Mouse (Mus musculus) neutrophil, adult 5-6 weeks (primary cell): ENCODE measurements around the gene Spdef. TPM values are rescaled to one million over a fixed set of nuclear protein-coding genes. Genes with fewer than 3 reads are reported as not detected.

Source experiments
- ATAC-seq: fragments of 151-379, 151-347 bp; 2 replicates; pipeline ENCODE4 v1.8.0; 2017; ENCODE audit warnings: mild to moderate bottlenecking, moderate TSS enrichment; ENCODE audit not compliant: insufficient number of reproducible peaks, poor library complexity, low FRiP score, severe bottlenecking; ENCODE audit errors: extremely low read depth
- total RNA-seq: library from RNA; stranded (forward); fragments of 200-1000 nt; gene quantifications from 2 replicates; pipeline ENCODE4 v1.2.3, GENCODE M21; 2017

Spdef gene
- total RNA-seq, 1 experiment from 2014 or later = not detected

DNA sequence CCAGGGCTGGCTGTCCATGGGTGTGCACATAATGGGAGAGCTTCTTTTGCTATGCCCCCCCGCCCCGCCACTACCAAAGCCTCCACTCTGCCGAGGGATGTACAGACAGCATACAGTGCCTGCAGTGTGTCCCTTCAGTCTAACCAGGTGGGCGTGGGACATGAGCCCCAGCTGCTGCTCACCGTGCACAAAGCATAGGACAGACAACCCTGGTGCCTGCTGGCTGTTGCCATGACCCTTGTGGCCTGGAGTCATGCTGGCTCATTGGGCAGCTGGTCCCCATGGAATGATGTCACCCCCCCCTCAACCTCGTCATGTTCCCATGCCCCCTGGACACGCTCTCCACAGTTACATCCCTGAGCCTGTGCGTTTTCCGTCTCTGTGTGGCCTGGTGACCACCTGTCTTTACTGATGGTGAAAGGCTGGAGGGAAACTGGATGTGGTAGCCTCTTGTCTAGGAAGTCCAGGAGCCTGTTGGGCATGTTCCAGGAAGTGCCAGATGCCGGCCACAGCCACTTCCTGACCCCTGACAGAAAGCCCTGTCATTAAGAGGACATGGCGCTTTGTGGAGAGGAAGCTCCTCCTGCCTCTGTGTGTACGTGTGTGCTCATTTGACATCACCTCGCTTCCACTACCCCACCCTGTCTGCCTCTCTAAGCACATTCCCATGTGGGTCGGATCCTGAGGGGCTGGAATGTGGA is 37.6 kb downstream of the Spdef start:
- ATAC-seq = no peak

DNA sequence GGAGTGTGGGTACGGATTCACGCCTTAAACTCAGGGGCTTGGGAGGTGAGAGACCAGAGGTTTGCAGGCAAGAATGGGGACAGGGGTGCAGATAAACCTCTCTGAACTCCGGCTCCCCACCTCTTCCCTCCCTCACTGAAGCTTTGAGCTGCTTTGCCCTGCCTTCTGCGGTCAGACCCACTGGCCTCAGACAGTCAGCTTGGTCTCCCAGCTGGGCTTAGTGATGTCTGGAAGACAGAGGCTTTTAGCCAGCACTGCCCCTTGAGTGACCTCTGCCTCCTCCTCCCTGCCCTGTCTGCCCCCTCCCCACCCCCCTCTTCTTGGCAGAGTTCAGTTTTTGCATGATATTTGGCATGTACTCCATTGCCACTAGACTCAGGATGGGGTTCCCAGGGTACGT is 42.4 kb downstream of the Spdef start:
- no peak for ATAC-seq

DNA sequence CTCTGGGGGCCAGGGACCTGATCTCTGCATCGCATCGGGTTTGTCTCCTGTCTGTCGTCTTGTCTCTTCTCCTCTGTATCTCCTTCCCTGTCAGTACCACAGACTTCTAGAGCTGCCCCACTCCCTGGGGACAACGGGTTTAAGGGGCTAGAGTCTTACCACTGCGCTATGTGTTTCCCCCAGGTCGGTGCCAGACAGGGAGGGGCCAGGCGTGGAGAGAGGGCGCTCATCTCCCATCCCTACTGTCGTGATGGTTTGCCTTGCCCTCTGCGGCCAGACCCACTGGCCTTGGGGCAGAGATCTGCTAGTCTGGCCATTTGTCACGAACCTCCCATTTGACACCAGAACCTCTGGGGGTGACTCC is 43.2 kb downstream of the Spdef start:
- ATAC-seq = no peak

DNA sequence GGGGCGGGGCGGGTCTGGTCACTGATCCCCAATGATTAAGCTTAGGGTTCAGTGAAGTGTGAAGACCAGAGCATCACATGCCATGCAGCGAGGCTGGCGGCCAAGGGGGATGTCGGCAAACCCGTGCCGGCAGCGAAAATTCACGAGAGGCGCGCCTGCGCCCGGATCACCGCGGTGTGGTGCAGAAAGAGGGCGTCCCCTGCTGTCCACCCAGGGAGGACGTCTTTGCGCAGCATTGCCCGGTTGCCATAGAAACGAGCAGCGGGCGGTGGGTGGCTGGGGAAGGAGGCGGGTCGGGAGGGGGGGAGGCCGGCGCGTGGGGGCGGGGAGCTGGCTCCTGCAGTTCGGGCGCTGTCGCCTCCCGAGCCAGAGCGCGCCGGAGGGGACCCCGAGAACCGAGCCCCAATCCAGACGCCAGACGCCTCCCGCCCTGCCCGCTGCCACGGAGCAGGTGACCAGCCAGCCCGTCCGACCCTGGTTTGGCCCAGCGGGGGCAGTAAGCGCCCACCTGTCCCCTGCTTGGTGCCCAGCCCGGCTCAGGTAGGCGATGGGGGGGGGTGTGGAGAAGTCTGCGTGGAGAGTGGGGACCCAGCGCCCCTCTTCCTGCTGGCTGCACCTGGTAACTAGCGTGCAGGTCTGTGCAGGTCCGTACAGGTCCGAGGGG is 43.7 kb downstream of the Spdef start:
- ATAC-seq = no peak

DNA sequence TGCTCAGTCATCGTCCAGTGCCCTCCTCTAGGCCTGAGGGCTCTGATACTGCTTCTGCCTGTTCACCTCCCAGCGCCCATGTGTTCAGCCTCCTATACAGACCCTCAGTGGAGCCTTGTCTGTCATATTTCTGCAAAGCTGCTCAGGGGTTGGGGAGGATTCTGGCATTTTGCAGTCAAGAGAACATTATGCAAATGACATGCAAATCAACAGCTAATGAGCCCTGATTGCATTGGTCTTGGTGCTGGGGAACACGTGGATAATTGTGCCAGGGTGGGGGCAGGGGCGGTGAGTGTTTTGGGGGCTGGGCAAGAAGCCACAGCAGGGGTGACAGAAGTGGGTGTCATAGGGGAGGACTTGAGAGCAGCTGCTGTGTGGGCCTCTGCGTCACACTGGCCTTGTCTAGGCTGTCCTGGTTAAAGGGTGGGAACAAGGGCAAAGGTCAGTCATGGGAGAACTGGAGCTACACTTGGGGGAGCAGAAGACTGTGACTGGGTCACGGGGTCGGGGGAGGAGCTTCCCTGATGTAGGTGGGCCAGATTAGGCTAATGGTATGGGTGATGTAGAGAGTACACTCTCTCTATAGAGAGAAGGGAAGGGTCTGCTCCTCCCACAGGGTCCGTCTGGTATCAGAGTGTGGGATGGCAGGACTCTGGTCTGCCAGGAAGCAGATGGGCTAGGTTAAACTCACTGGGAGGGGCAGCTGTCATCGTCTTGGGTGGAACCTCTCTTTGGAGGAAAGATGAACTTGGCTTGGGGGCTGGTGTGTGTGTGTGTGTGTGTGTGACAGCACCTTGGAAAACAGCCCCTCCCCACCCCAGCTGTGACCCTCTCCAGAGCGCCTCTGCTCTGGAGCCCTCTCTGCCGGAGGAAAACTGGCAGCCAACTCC is 49.6 kb downstream of the Spdef start:
- ATAC-seq = no peak

DNA sequence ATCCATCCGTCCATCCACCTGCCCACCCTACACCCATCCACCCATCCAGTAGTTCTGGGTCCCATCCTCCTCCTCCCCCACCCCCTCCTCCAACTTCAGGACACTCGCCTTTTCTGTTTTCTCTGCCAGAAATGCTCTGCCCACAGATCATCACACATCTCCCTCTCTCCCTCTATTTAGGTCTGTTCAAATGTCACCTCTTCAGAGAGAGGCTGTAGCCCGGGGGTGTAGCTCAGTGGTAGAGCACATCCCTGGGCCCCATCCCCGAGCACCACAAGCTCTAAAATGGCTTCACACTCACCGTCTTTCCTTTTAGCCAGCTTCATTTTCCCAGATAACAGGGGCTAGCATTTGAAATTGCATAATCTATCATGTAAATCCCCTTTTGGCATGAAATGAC is 51.0 kb downstream of the Spdef start:
- ATAC-seq = no peak

DNA sequence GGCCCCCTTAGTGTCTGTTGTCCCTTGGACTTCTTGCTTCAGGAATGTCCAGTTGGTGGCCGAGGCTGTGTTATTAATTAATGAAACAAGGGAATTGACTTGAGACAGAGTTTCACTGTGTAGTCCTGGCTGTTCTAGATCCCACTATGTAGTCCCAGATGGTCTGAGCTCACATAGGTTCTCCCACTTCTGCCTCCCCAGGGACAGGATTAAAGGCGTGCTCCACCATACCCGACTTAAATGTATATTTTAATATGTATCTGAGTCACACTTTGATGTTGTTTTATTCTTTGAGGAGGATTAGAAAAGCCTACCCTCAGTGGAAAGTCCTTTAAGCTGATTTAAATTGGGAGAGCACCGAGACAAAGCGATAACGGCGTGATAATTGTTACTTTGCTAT is 52.5 kb downstream of the Spdef start:
- no peak for ATAC-seq

DNA sequence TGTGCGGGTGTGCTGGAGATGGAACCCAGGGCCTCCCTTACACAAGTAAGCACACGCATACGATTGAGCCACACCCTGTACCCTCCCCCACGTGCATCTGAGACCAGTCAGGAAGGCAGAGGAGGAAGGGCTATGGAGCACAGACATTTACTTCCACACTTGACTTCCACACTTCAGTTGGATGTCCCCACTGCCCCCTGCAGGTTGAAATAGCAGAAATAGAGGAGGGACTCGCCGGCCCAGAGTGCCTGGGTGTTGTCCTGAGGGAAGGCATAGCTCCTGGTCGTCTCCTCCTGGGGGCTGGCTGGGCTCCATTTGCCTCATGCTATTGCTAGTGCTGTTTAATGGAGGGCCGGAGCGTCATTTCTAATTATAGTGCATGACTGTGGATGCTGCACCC is 53.3 kb downstream of the Spdef start:
- ATAC-seq = no peak

DNA sequence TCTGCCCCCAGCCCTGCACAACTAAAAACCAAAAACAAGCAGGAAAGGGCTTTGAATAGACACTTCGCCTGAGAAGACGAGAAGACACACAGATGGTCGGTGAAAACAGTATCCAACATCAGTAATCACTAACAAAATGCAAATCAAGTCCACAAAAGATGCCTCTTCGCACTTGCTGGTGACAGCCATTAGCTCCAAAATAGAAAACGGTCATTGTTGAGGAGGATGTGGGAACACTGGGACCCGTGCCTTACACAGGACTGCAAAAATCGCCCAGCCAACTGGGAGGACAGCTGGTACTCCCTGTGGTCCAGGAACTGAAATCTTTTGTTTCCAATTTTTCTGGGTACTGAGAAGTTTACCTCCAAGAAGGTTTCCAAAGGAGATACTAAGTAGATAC is 54.8 kb downstream of the Spdef start:
- ATAC-seq = no peak

DNA sequence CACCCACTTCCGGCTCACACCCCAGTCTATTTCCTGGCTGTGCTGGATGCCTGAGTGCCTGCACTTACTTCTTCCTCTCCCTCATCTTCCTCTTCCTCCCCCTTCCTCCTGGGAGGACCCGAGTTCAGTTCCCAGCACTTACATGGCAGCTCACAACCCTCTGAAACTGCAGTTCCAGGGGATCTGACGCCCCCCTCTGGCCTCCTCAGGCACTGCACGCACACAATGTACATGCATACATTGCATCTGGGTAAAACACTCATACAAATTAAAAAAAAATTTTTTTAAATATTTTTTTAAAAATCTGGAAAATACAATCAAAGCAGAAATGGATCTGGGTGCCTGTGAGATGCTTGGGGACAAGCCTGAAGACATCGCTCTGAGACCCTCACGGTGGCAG is 57.0 kb downstream of the Spdef start:
- no peak for ATAC-seq

Other genes with a start within 250 kb of the Spdef start
- not detected in 2 replicates for gene Grm4, start 207.6 kb downstream of the Spdef start, total RNA-seq
- gene Hmga1, start 172.5 kb downstream of the Spdef start, total RNA-seq = 29.8 and 34.0 TPM in 2 replicates
- gene AI413582, start 163.2 kb downstream of the Spdef start, total RNA-seq = 26.1 and 26.2 TPM in 2 replicates
- 81.1 and 84.1 TPM in 2 replicates for gene Nudt3, start 105.5 kb downstream of the Spdef start, total RNA-seq
- 39.0 TPM in 1 of 2 replicates, not detected in the other for gene RPS10-NUDT3, start 93.7 kb downstream of the Spdef start, total RNA-seq
- 1,097 and 1,122 TPM in 2 replicates for gene Rps10, start 92.3 kb downstream of the Spdef start, total RNA-seq
- gene Pacsin1, start 73.4 kb downstream of the Spdef start, total RNA-seq = 9.3 and 11.2 TPM in 2 replicates
- gene D17Wsu92e, start 91.7 kb upstream of the Spdef start, total RNA-seq = 76.8 and 81.2 TPM in 2 replicates
- 74.8 and 75.6 TPM in 2 replicates for gene Snrpc, start 109.2 kb upstream of the Spdef start, total RNA-seq
- gene Uhrf1bp1, start 127.5 kb upstream of the Spdef start, total RNA-seq = 1.4 and 1.6 TPM in 2 replicates
- 30.6 and 31.7 TPM in 2 replicates for gene Anks1, start 180.4 kb upstream of the Spdef start, total RNA-seq
- 20.4 and 52.5 TPM in 2 replicates for gene Taf11, start 180.9 kb upstream of the Spdef start, total RNA-seq